Mouse (Mus musculus) lung, postnatal 0 days (tissue): ENCODE data around the gene Celf1.

Experiments used
- CTCF ChIP-seq: IDR thresholded peaks from 2 replicates; pipeline ENCODE4 v1.5.1; 2016; ENCODE audit warnings: antibody characterized with exemption, mild to moderate bottlenecking
- EP300 ChIP-seq: IDR thresholded peaks from 2 replicates; pipeline ENCODE4 v1.6.1; 2016; ENCODE audit warnings: antibody characterized with exemption, mild to moderate bottlenecking, control low read depth

- no peak for TF ChIP-seq CTCF
- no peak for TF ChIP-seq EP300
Observed at GRCm38 (mm10) chr2:91025081-91025516, 84.9 kb downstream of the Celf1 start.
